Mouse (Mus musculus): Measurements from ENCODE around the gene Fam8a1. TPM values are rescaled to one million over a fixed set of nuclear protein-coding genes. Genes with fewer than 3 reads are reported as not detected.

Gene Fam8a1
- 5.4 and 5.5 TPM in 2 replicates for polyA plus RNA-seq (2015; fragmentation: Nextera tagmentation; extraction: Ambion mirVana)

DNA sequence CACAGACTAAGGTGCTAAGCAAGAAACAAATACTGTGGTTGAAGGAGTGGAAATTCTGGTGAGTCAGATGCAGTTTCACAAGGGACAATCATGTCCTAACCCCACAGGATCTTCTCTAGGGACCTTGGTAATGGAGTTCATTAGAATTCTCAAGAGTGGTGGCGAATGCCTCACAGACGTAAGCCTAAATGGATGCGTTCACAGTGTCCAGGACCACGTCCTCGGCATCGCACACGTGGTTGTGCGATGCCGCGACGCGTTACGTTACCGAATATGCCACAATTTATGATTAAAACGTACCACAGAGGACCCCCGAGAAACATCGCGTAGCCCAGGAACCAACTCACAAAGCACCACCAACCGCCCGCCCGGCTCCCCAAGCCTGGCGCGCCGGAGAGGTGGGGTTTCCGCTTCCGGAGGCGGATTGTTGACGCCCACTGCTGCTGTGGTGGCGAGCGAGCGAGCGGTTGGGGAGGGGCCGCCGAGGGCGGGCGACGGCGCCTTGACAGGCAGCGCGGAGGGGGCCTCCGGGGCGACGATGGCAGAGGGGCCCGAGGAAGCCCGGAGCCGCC lies at the start of gene Fam8a1:
Fam8a1 (plus strand) TSS at position 475 of the 572 bp plus-strand sequence.

Other genes with a start within 250 kb of the Fam8a1 start
- 0.32 and 0.61 TPM in 2 replicates for gene Cap2, start 167.7 kb upstream of the Fam8a1 start, polyA plus RNA-seq (2015; fragmentation: Nextera tagmentation; extraction: Ambion mirVana)
- gene Nup153, start 58.4 kb downstream of the Fam8a1 start, polyA plus RNA-seq (2015; fragmentation: Nextera tagmentation; extraction: Ambion mirVana): 17.6 and 18.3 TPM in 2 replicates

All from spleen, postnatal 0 days (tissue).